Mouse (Mus musculus) bone marrow, adult 2 months (tissue): ENCODE results near the gene Pxn.

Source experiments
- CTCF ChIP-seq: fragments of 200-500 bp; IDR thresholded peaks from 2 replicates; pipeline ENCODE4 v1.5.1; 2011; ENCODE audit warnings: low read length, control low read depth; ENCODE audit not compliant: control insufficient read depth, insufficient read depth
- POLR2A ChIP-seq: fragments of 200-500 bp; IDR thresholded peaks from 2 replicates; pipeline ENCODE4 v1.6.1; 2011; ENCODE audit warnings: low read depth, mild to moderate bottlenecking, control low read depth, low read length, borderline replicate concordance; ENCODE audit not compliant: control insufficient read depth

DNA sequence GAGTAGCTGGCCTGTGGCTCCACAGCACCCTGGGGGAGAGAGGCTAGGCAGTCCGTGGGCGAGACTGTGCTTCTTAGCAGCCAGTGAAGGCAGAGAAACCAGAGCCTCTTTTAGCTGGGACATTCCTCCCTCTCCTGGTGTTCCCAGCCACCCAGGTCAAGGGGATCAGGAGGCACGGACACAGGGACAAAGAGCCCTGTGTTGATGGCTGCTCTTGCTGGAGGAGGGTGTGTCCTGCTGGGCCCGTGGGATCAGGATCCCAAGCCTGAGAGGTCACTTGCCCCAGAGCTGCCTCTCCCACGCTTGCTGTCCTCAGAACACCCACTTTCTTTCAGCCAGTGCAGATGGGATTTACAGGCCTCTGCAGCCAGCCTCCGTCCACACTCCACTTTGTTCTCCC lies 40.5 kb downstream of the Pxn start:
- no peak for TF ChIP-seq POLR2A
- no peak for TF ChIP-seq CTCF
